Mouse (Mus musculus) layer of hippocampus, adult 9-11 months (tissue): ENCODE measurements around the gene Stxbp6.
"Not testable (repeated sequence)": the region's sequence is repeated elsewhere in the genome, so short reads cannot be mapped to it uniquely, and the experiment has no call there.

Experiments
- DNase-seq: peaks from one replicate; pipeline ENCODE4 v3.0.0; 2022

Gene Stxbp6

DNA sequence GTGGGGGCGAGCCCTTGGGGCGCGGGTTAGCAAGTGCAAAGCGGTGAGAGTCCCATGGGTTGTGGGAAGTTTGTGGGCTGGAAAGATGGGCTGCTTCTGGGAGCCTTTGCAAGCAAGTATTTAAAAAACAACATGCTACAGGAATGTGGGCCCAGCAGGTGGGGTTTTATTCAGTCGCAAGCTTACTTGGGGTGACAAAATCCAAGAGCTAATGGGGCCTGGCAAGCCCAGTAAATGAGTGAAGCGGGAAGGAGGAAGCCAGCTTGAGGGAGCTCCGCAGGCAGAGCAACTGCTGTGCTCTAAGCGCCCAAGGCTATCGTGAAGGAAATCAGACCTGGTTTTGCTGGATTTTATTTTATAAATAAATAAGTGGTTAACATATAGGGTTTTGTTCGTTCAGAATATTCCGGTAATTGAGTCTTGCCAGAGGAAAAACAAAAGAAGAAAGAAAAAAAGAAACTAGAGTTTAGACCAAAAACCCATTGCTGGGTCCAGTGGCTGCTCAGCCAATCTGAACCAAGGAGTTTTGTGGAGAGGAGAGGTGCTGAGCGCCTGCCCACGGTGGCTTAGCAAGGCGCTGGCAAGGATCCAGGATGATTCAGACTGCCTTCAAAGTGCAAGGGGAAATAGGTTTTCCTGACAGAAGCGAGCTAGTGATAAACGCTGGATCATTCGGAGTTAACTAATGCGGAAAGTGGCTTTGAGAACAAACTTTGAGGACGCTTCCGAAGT is at the start of gene Stxbp6:
Gene Stxbp6 (minus strand): TSS at position 99 of the 732 bp plus-strand sequence.
- DNase-seq = peak; percentile 38

- not testable (repeated sequence) for DNase-seq
Observed at GRCm38 (mm10) chr12:45102954-45103353, 28.4 kb upstream of the Stxbp6 start.

GRCm38 (mm10) chr12:45093732-45094131 is 19.2 kb upstream of the Stxbp6 start:
- DNase-seq = peak; percentile 65

DNA sequence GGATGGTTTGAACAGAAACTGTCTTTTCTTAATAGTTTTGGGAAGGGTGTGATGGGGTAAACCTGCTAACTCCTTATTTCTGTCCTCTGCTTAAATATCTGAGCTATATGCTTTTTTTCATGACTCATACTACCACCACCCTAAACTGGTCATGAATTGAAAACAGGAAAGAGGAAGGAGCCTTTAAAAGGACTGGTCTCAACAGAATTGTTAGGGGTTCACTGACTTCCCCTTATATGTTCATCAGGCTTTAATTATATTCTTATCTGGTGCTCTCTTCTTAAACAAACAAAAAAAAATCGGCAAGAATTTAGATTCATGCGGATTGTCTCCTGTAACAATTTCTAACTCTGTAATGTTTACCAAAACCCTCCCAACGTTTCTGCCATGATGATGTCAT is 17.9 kb upstream of the Stxbp6 start:
- DNase-seq = no peak

- DNase-seq = no peak
Observed at GRCm38 (mm10) chr12:45083145-45083475, 8.6 kb upstream of the Stxbp6 start.

DNA sequence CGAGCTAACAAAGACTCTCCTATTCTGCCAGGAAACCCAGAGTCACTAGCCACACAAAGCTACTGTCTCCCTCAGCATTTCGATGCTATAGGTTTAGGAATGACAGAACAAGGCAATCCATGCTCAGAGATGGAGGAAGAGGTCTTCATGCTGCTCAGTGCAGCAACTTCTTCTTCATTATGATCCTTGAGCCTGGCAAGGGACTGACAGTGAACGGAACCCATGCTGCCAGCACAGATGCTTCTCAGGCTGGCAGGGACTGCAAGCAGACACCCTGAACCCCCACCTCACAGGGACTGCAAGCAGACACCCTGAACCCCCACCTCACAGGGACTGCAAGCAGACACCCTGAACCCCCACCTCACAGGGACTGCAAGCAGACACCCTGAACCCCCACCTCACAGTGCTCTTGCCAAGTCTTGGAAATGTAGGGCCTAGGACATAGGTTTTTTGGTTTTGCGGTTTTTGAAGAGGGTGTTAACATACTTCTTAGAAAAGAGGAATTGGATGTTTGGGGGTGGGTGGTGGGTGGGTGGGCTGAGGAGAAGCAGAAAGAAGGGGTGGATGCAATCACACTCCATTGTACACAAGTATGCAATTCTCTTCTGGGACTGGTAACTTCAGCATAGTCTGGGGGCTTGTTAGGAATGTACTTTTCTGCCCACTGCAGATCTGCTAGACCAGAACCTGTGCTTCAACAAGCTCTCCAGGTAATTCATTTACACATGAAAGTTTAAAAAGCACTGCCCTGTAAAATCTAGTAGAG is 8.1 kb upstream of the Stxbp6 start:
- no peak for DNase-seq

DNA sequence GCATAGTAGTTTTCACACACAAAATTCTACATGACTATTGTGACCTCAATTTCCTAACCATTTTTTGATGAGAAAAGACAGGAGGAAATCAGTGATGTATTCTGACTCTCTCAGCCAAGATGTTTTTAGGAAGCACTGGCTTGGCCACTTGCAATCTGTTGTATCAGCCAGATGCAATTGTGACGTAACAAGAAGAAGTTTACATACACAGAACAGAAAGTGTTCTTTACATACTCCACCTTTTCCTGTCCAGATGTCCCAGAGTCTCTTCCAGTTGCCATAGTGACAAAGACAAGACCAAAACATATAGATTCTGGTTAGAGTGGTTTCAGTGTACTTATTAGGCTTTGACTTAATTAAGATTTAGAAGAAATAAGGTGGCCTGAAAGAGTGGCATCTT is 7.1 kb upstream of the Stxbp6 start:
- DNase-seq = no peak

DNA sequence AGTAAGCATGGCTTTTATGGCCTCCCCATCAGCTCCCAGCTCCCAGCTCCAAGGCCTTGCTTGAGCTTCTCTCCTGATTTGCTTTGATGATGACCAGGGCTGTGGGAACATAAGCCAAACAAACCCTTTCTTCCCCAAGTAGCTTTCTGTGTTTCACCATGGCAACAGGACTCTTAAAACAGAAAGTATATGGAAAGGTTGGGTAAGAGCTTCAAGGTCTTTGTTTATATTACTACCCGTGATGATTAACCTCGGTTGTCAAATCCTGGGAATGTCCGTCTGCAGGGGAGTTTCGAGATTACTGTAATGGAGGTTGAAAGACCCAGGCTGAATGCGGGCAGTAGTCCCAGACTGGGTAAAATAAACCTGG is 6.2 kb upstream of the Stxbp6 start:
- DNase-seq = no peak

GRCm38 (mm10) chr12:45080036-45080752 is 5.7 kb upstream of the Stxbp6 start:
- no peak for DNase-seq

- DNase-seq = no peak
Observed at GRCm38 (mm10) chr12:45075631-45076030, 1.1 kb upstream of the Stxbp6 start.

- DNase-seq = peak; percentile 82
Observed at GRCm38 (mm10) chr12:45074042-45074601, 387 bp downstream of the Stxbp6 start.

DNA sequence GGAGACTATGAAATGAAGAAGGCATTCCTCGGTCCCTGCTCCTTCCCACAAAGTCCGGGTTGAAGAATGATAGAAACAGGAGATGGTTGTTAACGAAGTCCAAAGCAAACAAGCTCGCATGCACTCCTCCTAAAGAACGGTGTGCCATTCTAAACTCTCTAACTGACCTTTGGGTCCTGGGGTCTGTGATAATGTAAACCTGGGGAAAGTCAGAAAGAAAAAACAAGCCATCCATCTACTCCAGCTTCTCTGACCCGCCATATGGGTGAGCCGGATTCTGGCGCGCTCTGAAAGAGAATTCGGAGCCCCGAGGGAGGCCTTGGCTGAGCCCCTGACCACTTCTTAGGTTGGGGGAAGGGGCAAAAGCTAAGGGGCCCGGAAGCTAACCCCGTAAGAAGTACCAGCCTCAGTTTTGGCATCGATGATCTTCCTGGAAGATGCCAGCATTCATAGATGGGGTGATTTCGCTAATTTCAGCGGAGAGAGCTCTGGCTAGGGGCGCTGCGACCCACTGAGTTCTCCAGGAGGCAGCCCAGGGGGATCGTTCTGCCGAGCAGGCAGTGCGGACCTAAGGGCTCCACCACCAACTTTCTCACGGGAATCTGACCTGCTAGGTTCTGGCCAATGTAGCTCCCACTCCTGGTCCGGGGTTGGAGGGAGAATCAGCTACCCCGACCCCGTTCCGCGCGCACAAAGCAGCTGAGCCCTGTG is 1.0 kb downstream of the Stxbp6 start:
- DNase-seq = no peak

GRCm38 (mm10) chr12:45072185-45072584 is 2.3 kb downstream of the Stxbp6 start:
- DNase-seq = no peak

- no peak for DNase-seq
Observed at GRCm38 (mm10) chr12:45070186-45070585, 4.3 kb downstream of the Stxbp6 start.

GRCm38 (mm10) chr12:45068145-45068754 is 6.3 kb downstream of the Stxbp6 start:
- no peak for DNase-seq

DNA sequence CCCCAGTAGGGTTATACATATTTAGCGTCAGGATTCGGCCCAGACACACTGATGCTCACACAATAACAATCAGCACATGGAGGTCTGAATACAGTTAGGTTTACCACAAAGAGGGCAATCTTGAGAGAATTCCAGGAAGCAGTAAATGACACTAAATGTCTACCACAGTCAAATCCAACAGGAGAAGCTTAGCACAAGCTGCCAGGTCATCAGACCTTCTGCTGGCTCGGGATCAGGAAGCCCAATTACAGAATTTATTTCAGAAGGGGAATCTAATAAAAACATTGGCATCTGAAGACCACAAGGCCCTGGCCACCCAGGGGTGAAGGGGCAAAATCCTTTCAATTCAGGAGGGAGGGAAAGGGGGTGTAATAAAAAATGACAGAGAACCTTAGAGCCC is 6.8 kb downstream of the Stxbp6 start:
- no peak for DNase-seq

DNA sequence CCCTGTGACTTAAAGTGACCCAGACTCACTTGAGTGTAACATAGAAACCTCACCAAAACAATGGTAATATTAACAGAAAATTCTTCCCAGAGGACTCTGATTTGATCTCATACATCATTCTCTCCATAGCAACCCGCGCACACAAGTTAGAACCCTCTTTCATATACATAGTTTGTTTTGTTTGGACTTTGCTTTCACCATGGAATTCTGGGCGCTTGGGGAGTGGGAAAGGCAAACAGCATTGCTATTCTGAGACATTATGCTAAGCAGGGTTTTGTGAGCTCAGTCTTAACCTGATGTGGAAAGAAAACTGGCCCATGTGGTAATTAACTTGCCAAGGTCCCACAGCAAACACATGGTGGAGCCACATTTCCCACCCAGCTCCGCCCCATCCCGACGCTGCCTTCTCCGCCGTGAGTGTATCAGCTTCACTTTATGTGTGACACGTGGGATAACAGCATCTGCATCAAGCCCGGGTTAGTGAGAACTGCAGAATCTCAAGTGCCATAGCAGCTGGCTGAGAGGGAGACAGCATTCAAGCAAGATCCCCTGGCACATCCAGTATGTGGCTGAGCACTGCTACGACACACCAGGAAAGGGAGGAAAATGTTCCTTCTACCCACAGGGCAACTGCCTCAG is 7.3 kb downstream of the Stxbp6 start:
- DNase-seq = no peak

- peak; percentile 23 for DNase-seq
Observed at GRCm38 (mm10) chr12:45063606-45064005, 10.9 kb downstream of the Stxbp6 start.

- DNase-seq = no peak
Observed at GRCm38 (mm10) chr12:45061336-45061735, 13.2 kb downstream of the Stxbp6 start.

GRCm38 (mm10) chr12:45060804-45061203 is 13.7 kb downstream of the Stxbp6 start:
- no peak for DNase-seq

GRCm38 (mm10) chr12:45058007-45058406 is 16.5 kb downstream of the Stxbp6 start:
- no peak for DNase-seq

- no peak for DNase-seq
Observed at GRCm38 (mm10) chr12:45056372-45056771, 18.1 kb downstream of the Stxbp6 start.
